Mouse (Mus musculus): ENCODE results near the gene March9. TPM values are rescaled to one million over a fixed set of nuclear protein-coding genes. Genes with fewer than 3 reads are reported as not detected.
A peak's percentile ranks its signal among the peaks of the same experiment; 100 is the strongest.

March9 gene
- polyA plus RNA-seq, 1 experiment: 11.8 TPM

GRCm38 (mm10) chr10:127042468-127043115 is 17.4 kb downstream of the March9 start:
- H3K27ac ChIP-seq (ENCODE audit: insufficient read depth, low read length): no peak overlapping the region
- TF ChIP-seq POLR2A (IDR thresholded peaks at IDR 0.05; ENCODE audit: extremely low read depth, insufficient read depth, low read length): no peak
- no peak for TF ChIP-seq CTCF (IDR thresholded peaks at IDR 0.05; ENCODE audit: extremely low read depth, insufficient read depth, low read length)

GRCm38 (mm10) chr10:127041774-127042338 is 18.1 kb downstream of the March9 start:
- peak overlapping the region; percentile 62 for H3K4me3 ChIP-seq (ENCODE audit: insufficient read depth, low read length)
- TF ChIP-seq CTCF (IDR thresholded peaks at IDR 0.05; ENCODE audit: extremely low read depth, insufficient read depth, low read length) (no peak), POLR2A (IDR thresholded peaks at IDR 0.05; ENCODE audit: extremely low read depth, insufficient read depth, low read length) (no peak)
- H3K27ac ChIP-seq (ENCODE audit: insufficient read depth, low read length): no peak overlapping the region
- H3K4me1 ChIP-seq (ENCODE audit: control insufficient read depth, insufficient read depth, low read length): peaks cover 1% of the 10 kb centered on the region; the same call in 1 of the 2 replicates

More at GRCm38 (mm10) chr10:127042468-127043115, 17.4 kb downstream of the March9 start:
- peak overlapping the region; percentile 62 for H3K4me3 ChIP-seq (ENCODE audit: insufficient read depth, low read length)
- H3K4me1 ChIP-seq (ENCODE audit: control insufficient read depth, insufficient read depth, low read length): peaks cover 1% of the 10 kb centered on the region; the same call in 1 of the 2 replicates

- TF ChIP-seq POLR2A (IDR thresholded peaks at IDR 0.05; ENCODE audit: extremely low read depth, insufficient read depth, low read length) (no peak), CTCF (IDR thresholded peaks at IDR 0.05; ENCODE audit: extremely low read depth, insufficient read depth, low read length) (no peak)
- Histone ChIP-seq H3K4me3 (ENCODE audit: insufficient read depth, low read length) (peak within 1 kb of the TSS; percentile 62), H3K27ac (ENCODE audit: insufficient read depth, low read length) (no peak within 1 kb of the TSS), H3K4me1 (ENCODE audit: control insufficient read depth, insufficient read depth, low read length) (peaks cover 1% of the 10 kb centered on the region; the same call in 1 of the 2 replicates)
Measured at GRCm38 (mm10) chr10:127041274-127041766, 18.7 kb downstream of the March9 start, which contains the start of the genes Mettl1 and Eef1akmt3. Gene Mettl1, plus strand, starts transcription at chr10:127041414. Gene Eef1akmt3, minus strand, starts transcription at chr10:127041513.

GRCm38 (mm10) chr10:127040569-127041214 is 19.3 kb downstream of the March9 start:
- Histone ChIP-seq H3K4me3 (ENCODE audit: insufficient read depth, low read length) (peak overlapping the region; percentile 62), H3K27ac (ENCODE audit: insufficient read depth, low read length) (no peak overlapping the region), H3K4me1 (ENCODE audit: control insufficient read depth, insufficient read depth, low read length) (peaks cover 1% of the 10 kb centered on the region; the same call in 1 of the 2 replicates)
- TF ChIP-seq CTCF (IDR thresholded peaks at IDR 0.05; ENCODE audit: extremely low read depth, insufficient read depth, low read length) (no peak), POLR2A (IDR thresholded peaks at IDR 0.05; ENCODE audit: extremely low read depth, insufficient read depth, low read length) (no peak)

- no peak overlapping the region for H3K27ac ChIP-seq (ENCODE audit: insufficient read depth, low read length)
- no peak for TF ChIP-seq CTCF (IDR thresholded peaks at IDR 0.05; ENCODE audit: extremely low read depth, insufficient read depth, low read length)
- TF ChIP-seq POLR2A (IDR thresholded peaks at IDR 0.05; ENCODE audit: extremely low read depth, insufficient read depth, low read length): no peak
- peaks cover 1% of the 10 kb centered on the region; the same call in 1 of the 2 replicates for H3K4me1 ChIP-seq (ENCODE audit: control insufficient read depth, insufficient read depth, low read length)
- H3K4me3 ChIP-seq (ENCODE audit: insufficient read depth, low read length): no peak overlapping the region
Measured at GRCm38 (mm10) chr10:127037641-127038040, 22.3 kb downstream of the March9 start.

GRCm38 (mm10) chr10:127036273-127036672 is 23.7 kb downstream of the March9 start:
- Histone ChIP-seq H3K27ac (ENCODE audit: insufficient read depth, low read length) (no peak overlapping the region), H3K4me1 (ENCODE audit: control insufficient read depth, insufficient read depth, low read length) (no peaks in the 10 kb centered on the region), H3K4me3 (ENCODE audit: insufficient read depth, low read length) (no peak overlapping the region)
- TF ChIP-seq CTCF (IDR thresholded peaks at IDR 0.05; ENCODE audit: extremely low read depth, insufficient read depth, low read length) (no peak), POLR2A (IDR thresholded peaks at IDR 0.05; ENCODE audit: extremely low read depth, insufficient read depth, low read length) (no peak)

GRCm38 (mm10) chr10:127033301-127033741 is 26.7 kb downstream of the March9 start:
- no peak for TF ChIP-seq POLR2A (IDR thresholded peaks at IDR 0.05; ENCODE audit: extremely low read depth, insufficient read depth, low read length)
- no peak for TF ChIP-seq CTCF (IDR thresholded peaks at IDR 0.05; ENCODE audit: extremely low read depth, insufficient read depth, low read length)

GRCm38 (mm10) chr10:127030336-127031296 is 29.4 kb downstream of the March9 start, which contains the start of gene Tsfm:
Gene Tsfm, minus strand, starts transcription at chr10:127030840.
- H3K4me1 ChIP-seq (ENCODE audit: control insufficient read depth, insufficient read depth, low read length): no peaks in the 10 kb centered on the region
- H3K4me3 ChIP-seq (ENCODE audit: insufficient read depth, low read length): peak within 1 kb of the TSS; percentile 71
- peak; percentile 70; the same call in 1 of the 2 replicates for TF ChIP-seq POLR2A (IDR thresholded peaks at IDR 0.05; ENCODE audit: extremely low read depth, insufficient read depth, low read length)
- peak; percentile 90 for TF ChIP-seq CTCF (IDR thresholded peaks at IDR 0.05; ENCODE audit: extremely low read depth, insufficient read depth, low read length)
- no peak within 1 kb of the TSS for H3K27ac ChIP-seq (ENCODE audit: insufficient read depth, low read length)

More at GRCm38 (mm10) chr10:127033301-127033741, 26.7 kb downstream of the March9 start:
- H3K4me3 ChIP-seq (ENCODE audit: insufficient read depth, low read length): no peak overlapping the region
- no peak overlapping the region for H3K27ac ChIP-seq (ENCODE audit: insufficient read depth, low read length)
- no peaks in the 10 kb centered on the region for H3K4me1 ChIP-seq (ENCODE audit: control insufficient read depth, insufficient read depth, low read length)
